Mouse (Mus musculus) cerebellum, postnatal 4 days (tissue): ENCODE measurements at regions not wholly inside any gene's neighbourhood (a gene's known extent, or its start where the extent isn't known, plus 50 kb on each side); places are given as distances from the start of the nearest gene placed in this dataset.

Experiments
- DNase-seq, 2 experiments: peaks; one replicate each; pipeline ENCODE4 v3.0.0; 2022; ENCODE audit warnings: low spot score in 2 of 2, mixed read lengths in 1 of 2

- DNase-seq, result peak in 1 of 2 experiments; percentile 6
Measured at GRCm38 (mm10) chr4:75466880-75467327, 188.8 kb upstream of the Dmac1 start.

- DNase-seq, result no peak
Measured at GRCm38 (mm10) chr4:75463579-75463978, 185.5 kb upstream of the Dmac1 start.

- DNase-seq, result no peak
Measured at GRCm38 (mm10) chr4:75449478-75449877, 171.4 kb upstream of the Dmac1 start.

- no peak for DNase-seq
Measured at GRCm38 (mm10) chr4:75423296-75423695, 145.2 kb upstream of the Dmac1 start.

- peak in 1 of 2 experiments; percentile 6 for DNase-seq
Measured at GRCm38 (mm10) chr4:75400754-75401153, 122.6 kb upstream of the Dmac1 start.

- no peak for DNase-seq
Measured at GRCm38 (mm10) chr4:75394992-75395391, 116.9 kb upstream of the Dmac1 start.

- DNase-seq, result no peak
Measured at GRCm38 (mm10) chr4:75394264-75394663, 116.2 kb upstream of the Dmac1 start.

- DNase-seq, result no peak
Measured at GRCm38 (mm10) chr4:75386271-75386938, 108.3 kb upstream of the Dmac1 start.

GRCm38 (mm10) chr4:75359496-75359895 is 81.4 kb upstream of the Dmac1 start:
- no peak for DNase-seq

GRCm38 (mm10) chr4:75355621-75356020 is 77.5 kb upstream of the Dmac1 start:
- DNase-seq, result no peak

GRCm38 (mm10) chr4:75334496-75334895 is 56.4 kb upstream of the Dmac1 start:
- no peak for DNase-seq

- no peak for DNase-seq
Measured at GRCm38 (mm10) chr4:75332791-75333190, 54.7 kb upstream of the Dmac1 start.

GRCm38 (mm10) chr4:75329511-75330171 is 51.5 kb upstream of the Dmac1 start:
- DNase-seq, result no peak
